Comparison of ENCODE assay signal across 21 mouse cellular contexts in genomic region chr2:22105150-22105549, GRCm38 (mm10).
DNase-seq lines count a peak whose midpoint lies in the region; ATAC-seq and TF ChIP-seq lines count a peak whose summit lies in the region.
"Had no signal": no experiment of that assay in that cellular context is flagged by ENCODE, and none has a peak within 500 bp of the region (broad histone marks: within the 10 kb centered on the region; RNA-seq: fewer than 3 reads in every experiment).

No protein-coding gene starts in this region.

- no peak overlapping the region for H3K27ac ChIP-seq in forebrain, embryonic 14.5 days (ENCODE audit: low read depth, low read length)
- no peak overlapping the region for H3K27ac ChIP-seq in forebrain, postnatal 0 days (ENCODE audit: low read depth, low read length)
- no peak overlapping the region; the same call in 1 of the 2 replicates for H3K27ac ChIP-seq in intestine, embryonic 16.5 days (ENCODE audit: low read length)
- no peak overlapping the region for H3K27ac ChIP-seq in neural tube, embryonic 14.5 days (ENCODE audit: low read depth, low read length)
- H3K27ac ChIP-seq: forebrain, embryonic 13.5 days; hindbrain, embryonic 13.5 days; kidney, embryonic 15.5 days; liver, embryonic 12.5 days; lung, embryonic 15.5 days; midbrain, embryonic 13.5 days had no signal

- peak; percentile 10 for DNase-seq in forebrain, embryonic 14.5 days (ENCODE audit: low spot score)
- no peak for DNase-seq in forebrain, postnatal 0 days
- DNase-seq in embryo, embryonic 10.5 days (ENCODE audit: low spot score): peak; percentile 22
- DNase-seq in c-Kit-positive CD71-positive TER-119-positive erythroid progenitor cells, embryonic 14.5 days (ENCODE audit: low spot score): no peak
- no peak for DNase-seq in urinary bladder, postnatal 10 days (ENCODE audit: low spot score)
- DNase-seq: adrenal gland, adult 2 months; cerebellum, adult 11-12 months; cerebellum, postnatal 36 days; gastrocnemius, postnatal 25 days; heart, postnatal 10 days; thymus, adult 18-20 months had no signal

- no peaks in the 10 kb centered on the region for H3K4me1 ChIP-seq in forebrain, embryonic 14.5 days (ENCODE audit: control insufficient read depth, insufficient read depth, low read length)
- no peaks in the 10 kb centered on the region for H3K4me1 ChIP-seq in forebrain, postnatal 0 days (ENCODE audit: insufficient read depth)
- H3K4me1 ChIP-seq in intestine, embryonic 16.5 days (ENCODE audit: control insufficient read depth, insufficient read depth, low read length): no peaks in the 10 kb centered on the region
- no peaks in the 10 kb centered on the region for H3K4me1 ChIP-seq in neural tube, embryonic 14.5 days (ENCODE audit: control insufficient read depth, insufficient read depth, low read length)
- H3K4me1 ChIP-seq: hindbrain, embryonic 13.5 days; kidney, embryonic 15.5 days; liver, embryonic 12.5 days; lung, embryonic 15.5 days; midbrain, embryonic 13.5 days had no signal

- TF ChIP-seq CTCF in forebrain, postnatal 0 days (IDR thresholded peaks at IDR 0.05; ENCODE audit: low read depth): no peak

- no peak overlapping the region for H3K9ac ChIP-seq in forebrain, embryonic 14.5 days (ENCODE audit: low read length)
- no peak overlapping the region for H3K9ac ChIP-seq in forebrain, postnatal 0 days
- H3K9ac ChIP-seq in intestine, embryonic 16.5 days (ENCODE audit: low read depth, low read length): no peak overlapping the region
- H3K9ac ChIP-seq in neural tube, embryonic 14.5 days (replicated peaks; ENCODE audit: low read depth, low read length): no peak overlapping the region
- H3K9ac ChIP-seq: forebrain, embryonic 13.5 days; hindbrain, embryonic 13.5 days; kidney, embryonic 15.5 days; liver, embryonic 12.5 days; lung, embryonic 15.5 days; midbrain, embryonic 13.5 days had no signal

- no peaks in the 10 kb centered on the region for H3K36me3 ChIP-seq in forebrain, embryonic 14.5 days (ENCODE audit: control insufficient read depth, insufficient read depth, low read length)
- no peaks in the 10 kb centered on the region for H3K36me3 ChIP-seq in forebrain, postnatal 0 days (ENCODE audit: insufficient read depth)
- H3K36me3 ChIP-seq in intestine, embryonic 16.5 days (ENCODE audit: control insufficient read depth, insufficient read depth, low read length): no peaks in the 10 kb centered on the region
- no peaks in the 10 kb centered on the region for H3K36me3 ChIP-seq in neural tube, embryonic 14.5 days (ENCODE audit: control insufficient read depth, insufficient read depth, low read length)
- H3K36me3 ChIP-seq: hindbrain, embryonic 13.5 days; kidney, embryonic 15.5 days; liver, embryonic 12.5 days; lung, embryonic 15.5 days; midbrain, embryonic 13.5 days had no signal

- WGBS in forebrain, embryonic 14.5 days: 3% methylated on average over 5 of the region's 5 CpGs
- WGBS in forebrain, postnatal 0 days: 14% methylated on average over 5 of the region's 5 CpGs
- 15% methylated on average over 5 of the region's 5 CpGs for WGBS in intestine, embryonic 16.5 days
- 5% methylated on average over 5 of the region's 5 CpGs for WGBS in neural tube, embryonic 14.5 days

- no peak overlapping the region for H3K4me3 ChIP-seq in forebrain, embryonic 14.5 days (ENCODE audit: low read depth, low read length)
- H3K4me3 ChIP-seq in forebrain, postnatal 0 days (ENCODE audit: low read depth, low read length): no peak overlapping the region
- H3K4me3 ChIP-seq in intestine, embryonic 16.5 days (ENCODE audit: low read length): no peak overlapping the region
- H3K4me3 ChIP-seq in neural tube, embryonic 14.5 days (ENCODE audit: low read depth, low read length): no peak overlapping the region
- H3K4me3 ChIP-seq: forebrain, embryonic 13.5 days; hindbrain, embryonic 13.5 days; kidney, embryonic 15.5 days; liver, embryonic 12.5 days; lung, embryonic 15.5 days; midbrain, embryonic 13.5 days; myocyte had no signal

- H3K27me3 ChIP-seq in forebrain, embryonic 14.5 days (replicated peaks; ENCODE audit: control insufficient read depth, insufficient read depth, low read length): no peaks in the 10 kb centered on the region
- no peaks in the 10 kb centered on the region for H3K27me3 ChIP-seq in forebrain, postnatal 0 days (ENCODE audit: insufficient read depth, low read length)
- no peaks in the 10 kb centered on the region for H3K27me3 ChIP-seq in intestine, embryonic 16.5 days (replicated peaks; ENCODE audit: control insufficient read depth, insufficient read depth, low read length)
- no peaks in the 10 kb centered on the region for H3K27me3 ChIP-seq in neural tube, embryonic 14.5 days (ENCODE audit: control insufficient read depth, insufficient read depth, low read length)
- H3K27me3 ChIP-seq: forebrain, embryonic 13.5 days; hindbrain, embryonic 13.5 days; kidney, embryonic 15.5 days; liver, embryonic 12.5 days; lung, embryonic 15.5 days; midbrain, embryonic 13.5 days had no signal

- ATAC-seq in forebrain, embryonic 14.5 days: no peak
- ATAC-seq in forebrain, postnatal 0 days: no peak
- peak; percentile 98 for ATAC-seq in intestine, embryonic 16.5 days
- ATAC-seq in neural tube, embryonic 14.5 days (ENCODE audit: low read depth): peak; percentile 60; the same call in 1 of the 2 replicates
- ATAC-seq in erythroblast, adult 5-6 weeks (replicated peaks; ENCODE audit: low FRiP score, poor library complexity, severe bottlenecking): no peak
- ATAC-seq: forebrain, embryonic 13.5 days; liver, embryonic 12.5 days; midbrain, embryonic 13.5 days had no signal

- no peak overlapping the region for H3K4me2 ChIP-seq in forebrain, embryonic 14.5 days (ENCODE audit: low read length)
- no peak overlapping the region for H3K4me2 ChIP-seq in forebrain, postnatal 0 days (ENCODE audit: low read depth)
- no peak overlapping the region for H3K4me2 ChIP-seq in intestine, embryonic 16.5 days (ENCODE audit: low read depth, low read length)
- H3K4me2 ChIP-seq in neural tube, embryonic 14.5 days (ENCODE audit: low read depth, low read length): no peak overlapping the region
- H3K4me2 ChIP-seq: forebrain, embryonic 13.5 days; hindbrain, embryonic 13.5 days; kidney, embryonic 15.5 days; liver, embryonic 12.5 days; lung, embryonic 15.5 days; midbrain, embryonic 13.5 days had no signal

- no peaks in the 10 kb centered on the region for H3K9me3 ChIP-seq in forebrain, embryonic 14.5 days (replicated peaks; ENCODE audit: control insufficient read depth, low read length)
- H3K9me3 ChIP-seq in forebrain, postnatal 0 days (ENCODE audit: low read length): no peaks in the 10 kb centered on the region
- no peaks in the 10 kb centered on the region for H3K9me3 ChIP-seq in intestine, embryonic 16.5 days (ENCODE audit: control insufficient read depth, low read length)
- H3K9me3 ChIP-seq in neural tube, embryonic 14.5 days (ENCODE audit: control insufficient read depth, low read length): no peaks in the 10 kb centered on the region
- H3K9me3 ChIP-seq: forebrain, embryonic 13.5 days; hindbrain, embryonic 13.5 days; kidney, embryonic 15.5 days; liver, embryonic 12.5 days; lung, embryonic 15.5 days; midbrain, embryonic 13.5 days had no signal

Comparison
In these comparisons a context has a peak if more than half of its experiments do, and no peak if none do; other contexts are left out.
1. DNase-seq: peak in forebrain, embryonic 14.5 days (single experiment) and embryo, embryonic 10.5 days (single experiment); none in forebrain, postnatal 0 days (single experiment), c-Kit-positive CD71-positive TER-119-positive erythroid progenitor cells, embryonic 14.5 days (single experiment) and urinary bladder, postnatal 10 days (single experiment).
2. ATAC-seq: peak in intestine, embryonic 16.5 days (single experiment) and neural tube, embryonic 14.5 days (single experiment); none in forebrain, embryonic 14.5 days (single experiment), forebrain, postnatal 0 days (single experiment) and erythroblast, adult 5-6 weeks (single experiment).